28 mouse cellular contexts compared by ENCODE assay signal in genomic region chr8:47777415-47777814, GRCm38 (mm10). TPM values are rescaled to one million over a fixed set of nuclear protein-coding genes. Genes with fewer than 3 reads are reported as not detected.
DNase-seq lines count a peak whose midpoint lies in the region; ATAC-seq and TF ChIP-seq lines count a peak whose summit lies in the region.
"Had no signal": no experiment of that assay in that cellular context is flagged by ENCODE, and none has a peak within 500 bp of the region (broad histone marks: within the 10 kb centered on the region; RNA-seq: fewer than 3 reads in every experiment).

No protein-coding gene starts in this region.

- no peak overlapping the region for H3K27ac ChIP-seq in heart, adult 2 months

- no peak for TF ChIP-seq POLR2A in heart, adult 2 months (IDR thresholded peaks at IDR 0.05; ENCODE audit: insufficient read depth, low read depth, low read length)

- DNase-seq in frontal cortex, adult 2 months (ENCODE audit: extremely low spot score in 1 of 2, low spot score in 1 of 2), result no peak
- peak; percentile 50 for DNase-seq in brain, adult 2 months (ENCODE audit: low read depth, low spot score)
- DNase-seq in telencephalon, adult 2 months (ENCODE audit: low read depth, low spot score), result peak; percentile 53
- no peak for DNase-seq in heart, adult 2 months
- no peak for DNase-seq in cerebellum, adult 9-10 months
- DNase-seq: adrenal gland, adult 2 months; adrenal gland, adult 8-10 months; adrenal gland, postnatal 10 days; adrenal gland, postnatal 14 days; adrenal gland, postnatal 25 days; adrenal gland, postnatal 36 days; B cell, adult 2 months; cerebellum, adult 11 months; cerebellum, adult 11-12 months; cerebellum, adult 18-20 months; cerebellum, adult 2 months had no signal

- H3K4me1 ChIP-seq in heart, adult 2 months (ENCODE audit: control insufficient read depth, insufficient read depth, low read length), result no peaks in the 10 kb centered on the region

- H3K9ac ChIP-seq in heart, adult 2 months (ENCODE audit: low read depth, low read length), result no peak overlapping the region

- peak; percentile 66 for ATAC-seq in frontal cortex, adult (ENCODE audit: low TSS enrichment)
- ATAC-seq: activated CD4-positive, CD25-positive, alpha-beta regulatory T cell, adult 4 months; CD4-positive, CD25-positive, alpha-beta regulatory T cell, adult 4 months; Patski had no signal

- TF ChIP-seq CTCF in heart, adult 2 months (IDR thresholded peaks at IDR 0.05), result no peak

- intact Hi-C loops in heart, adult 2 months (cut with DNase I), result no loop called here

- no peaks in the 10 kb centered on the region for H3K27me3 ChIP-seq in heart, adult 2 months (ENCODE audit: control insufficient read depth, insufficient read depth, low read length)
- H3K27me3 ChIP-seq: CH12.LX, Patski had no signal

- H3K79me2 ChIP-seq in heart, adult 2 months (replicated peaks; ENCODE audit: control insufficient read depth, insufficient read depth, low read length), result no peaks in the 10 kb centered on the region

- no peak for TF ChIP-seq EP300 in heart, adult 2 months (IDR thresholded peaks at IDR 0.05; ENCODE audit: insufficient read depth, low read depth, low read length)

- H3K4me3 ChIP-seq in heart, adult 2 months, result no peak overlapping the region

- 88% methylated on average over 7 of the region's 7 CpGs for WGBS in heart, adult 2 months

- H3K36me3 ChIP-seq in heart, adult 2 months (ENCODE audit: control insufficient read depth, insufficient read depth, low read length), result no peaks in the 10 kb centered on the region
- H3K36me3 ChIP-seq: G1E had no signal

RNA-seq across cellular contexts. Expression of gene Cldn24, which starts 44.5 kb away (rescaled TPM):
- not detected in 2 replicates for polyA plus RNA-seq in frontal cortex, adult 2 months (2012; rRNA removed)
- total RNA-seq in heart, adult 2 months (2021), result not detected
- not detected in 2 replicates for polyA plus RNA-seq in heart, adult 2 months (2012; rRNA removed)
- total RNA-seq: adrenal gland, adult 18-20 months; adrenal gland, adult 2 months; adrenal gland, adult 8-10 months; adrenal gland, postnatal 10 days; adrenal gland, postnatal 14 days; adrenal gland, postnatal 25 days; adrenal gland, postnatal 36 days; adrenal gland, postnatal 4 days; CH12.LX; ES-E14; MEL had no signal
- polyA plus RNA-seq: activated CD4-positive, CD25-positive, alpha-beta regulatory T cell, adult 4 months; adrenal gland, adult 2 months; brain, embryonic 14.5 days; C2C12; CD4-positive, CD25-positive, alpha-beta regulatory T cell, adult 4 months; cerebellum, adult 2 months; G1E had no signal

RNA-seq across cellular contexts. Expression of gene Cldn22, which starts 46.9 kb away (rescaled TPM):
- 0.18 and 0.46 TPM in 2 replicates for polyA plus RNA-seq in frontal cortex, adult 2 months (2012; rRNA removed)
- total RNA-seq in heart, adult 2 months (2021), result not detected
- polyA plus RNA-seq in heart, adult 2 months (2012; rRNA removed), result 0.35 and 1.2 TPM in 2 replicates
- total RNA-seq: adrenal gland, postnatal 4 days; CH12.LX; MEL had no signal
- polyA plus RNA-seq: brain, embryonic 14.5 days; C2C12; CD4-positive, CD25-positive, alpha-beta regulatory T cell, adult 4 months; G1E; Patski had no signal

Comparison
In these comparisons a context has a peak if more than half of its experiments do, and no peak if none do; other contexts are left out.
1. DNase-seq: peak in brain, adult 2 months (single experiment) and telencephalon, adult 2 months (single experiment); none in frontal cortex, adult 2 months (0 of 2), heart, adult 2 months (0 of 2) and cerebellum, adult 9-10 months (single experiment).